Mouse (Mus musculus) liver, embryonic 14.5 days (tissue): ENCODE data around the gene Ireb2.

Source experiments
- CTCF ChIP-seq: IDR thresholded peaks from 2 replicates; pipeline ENCODE4 v1.5.1; 2016; ENCODE audit warnings: antibody characterized with exemption, low read depth, control low read depth
- EP300 ChIP-seq: IDR thresholded peaks from 2 replicates; pipeline ENCODE4 v1.6.1; 2016; ENCODE audit warnings: antibody characterized with exemption, low read depth

- TF ChIP-seq CTCF (no peak), EP300 (peak; percentile 87)
Observed at GRCm38 (mm10) chr9:54863363-54864281, at the start of gene Ireb2.
